Mouse (Mus musculus) urinary bladder, postnatal 10 days (tissue): ENCODE measurements at regions not wholly inside any gene's neighbourhood (a gene's known extent, or its start where the extent isn't known, plus 50 kb on each side); places are given as distances from the start of the nearest gene placed in this dataset.
"Not testable (repeated sequence)": the region's sequence is repeated elsewhere in the genome, so short reads cannot be mapped to it uniquely, and the experiment has no call there.

Source experiments
- DNase-seq: peaks from one replicate; pipeline ENCODE4 v3.0.0; 2022; ENCODE audit warnings: low spot score

DNA sequence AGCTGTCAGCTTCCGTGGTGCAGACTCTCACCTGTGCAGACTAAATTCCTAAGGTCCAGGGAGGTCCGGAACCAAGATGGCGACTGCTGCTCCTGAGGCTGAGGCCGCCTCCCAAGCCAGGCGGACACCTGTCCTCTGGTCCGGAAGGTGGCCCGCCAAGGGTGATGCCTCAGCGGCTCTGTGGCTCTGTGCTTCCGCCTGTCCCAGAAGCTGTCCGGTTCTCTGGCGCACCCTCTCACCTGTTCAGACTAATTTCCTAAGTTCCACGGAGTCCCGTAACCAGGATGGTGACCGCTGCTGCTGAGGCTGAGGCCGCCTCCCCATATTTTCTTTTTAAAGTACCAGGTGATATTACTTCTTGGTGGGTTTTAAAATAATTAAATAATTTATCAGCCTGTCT, 65.4 kb upstream of the B3galnt2 start:
- not testable (repeated sequence) for DNase-seq

DNA sequence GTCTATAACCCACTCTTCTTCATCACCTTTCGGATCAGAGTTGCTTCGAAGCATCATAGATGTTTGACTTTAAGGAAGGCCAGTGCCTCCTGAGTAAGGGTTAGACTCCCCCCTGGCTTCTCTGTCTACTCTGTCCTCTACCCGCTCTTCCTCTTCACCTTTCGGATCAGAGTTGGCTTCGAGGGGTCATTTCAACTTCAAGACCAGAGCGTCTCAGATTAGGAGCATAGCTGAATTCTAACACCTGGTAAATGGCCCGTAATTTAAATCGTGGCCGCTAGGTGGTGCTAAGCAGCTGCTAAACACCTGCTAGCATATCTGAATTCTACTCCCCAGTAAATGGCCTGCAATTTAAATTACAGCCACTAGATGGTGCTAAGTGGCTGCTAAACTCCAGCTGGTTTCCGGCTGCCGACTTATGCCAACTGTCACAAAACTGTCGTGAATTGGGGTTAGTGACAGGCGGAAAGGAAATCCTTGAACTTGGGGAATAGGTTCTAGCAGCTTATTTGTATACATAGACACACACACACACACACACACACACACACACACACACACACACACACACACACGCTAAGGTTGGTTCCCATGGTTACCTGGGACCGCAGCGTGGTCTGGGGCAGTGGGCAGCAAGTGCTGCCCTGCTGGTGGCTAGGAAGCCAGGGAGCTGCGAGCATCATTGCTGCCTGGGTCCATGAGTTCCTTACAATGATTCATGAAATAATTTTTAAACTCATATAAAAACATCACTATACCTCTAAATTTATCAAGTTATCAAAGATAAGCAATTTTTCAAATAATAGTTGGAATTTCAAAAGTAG, 64.8 kb upstream of the B3galnt2 start:
- DNase-seq: peak; percentile 71

DNA sequence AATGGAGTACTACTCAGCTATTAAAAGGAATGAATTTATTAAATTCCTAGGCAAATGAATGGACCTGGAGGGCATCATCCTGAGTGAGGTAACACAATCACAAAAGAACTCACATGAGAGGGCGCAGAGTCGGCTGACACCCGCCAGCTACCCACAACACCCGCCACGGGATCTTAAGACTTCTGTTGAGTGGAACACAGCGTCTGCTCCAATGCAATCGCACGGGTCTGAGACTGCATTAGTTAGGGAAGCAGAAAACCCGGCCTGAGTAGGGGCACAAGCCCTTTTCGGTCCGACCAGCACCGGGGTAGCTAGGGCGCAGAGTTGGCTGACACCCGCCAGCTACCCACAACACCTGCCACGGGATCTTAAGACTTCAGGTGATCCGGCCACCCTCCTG, 52.1 kb upstream of the B3galnt2 start:
- DNase-seq: not testable (repeated sequence)
